Mouse (Mus musculus) heart, embryonic 11.5 days (tissue): Measurements from ENCODE around the gene Slc34a3. TPM values are rescaled to one million over a fixed set of nuclear protein-coding genes. Genes with fewer than 3 reads are reported as not detected.

Experiments
- ATAC-seq: fragments of 200-750 bp; cut with Nextera tagmentation; replicated peaks from 2 replicates; pipeline ENCODE4 v1.8.0; 2017; ENCODE audit warnings: moderate library complexity; ENCODE audit not compliant: insufficient number of reproducible peaks, low FRiP score, low TSS enrichment
- H3K27ac ChIP-seq: fragments of 300-500 bp; sonication (generic); 2 replicates; pipeline ENCODE4 v1.5.1; 2014; ENCODE audit warnings: mild to moderate bottlenecking, low read depth, low read length
- H3K27me3 ChIP-seq: fragments of 300-500 bp; sonication (generic); 2 replicates; pipeline ENCODE4 v1.6.1; 2014; ENCODE audit warnings: mild to moderate bottlenecking, low read length, mixed read lengths; ENCODE audit not compliant: control insufficient read depth, insufficient read depth
- H3K36me3 ChIP-seq: fragments of 300-500 bp; sonication (generic); 2 replicates; pipeline ENCODE4 v1.6.1; 2014; ENCODE audit warnings: mild to moderate bottlenecking, low read length, moderate library complexity, mixed read lengths; ENCODE audit not compliant: control insufficient read depth, insufficient read depth
- H3K4me1 ChIP-seq: fragments of 300-500 bp; sonication (generic); 2 replicates; pipeline ENCODE4 v1.6.1; 2014; ENCODE audit warnings: low read length; ENCODE audit not compliant: control insufficient read depth, insufficient read depth
- H3K4me2 ChIP-seq: fragments of 300-500 bp; sonication (generic); 2 replicates; pipeline ENCODE4 v1.6.1; 2014; ENCODE audit warnings: mild to moderate bottlenecking, moderate library complexity
- H3K4me3 ChIP-seq: fragments of 300-500 bp; sonication (generic); 2 replicates; pipeline ENCODE4 v1.5.1; 2014; ENCODE audit warnings: low read depth, low read length
- H3K9ac ChIP-seq: fragments of 300-500 bp; sonication (generic); 2 replicates; pipeline ENCODE4 v1.6.1; 2014; ENCODE audit warnings: mild to moderate bottlenecking, low read depth, low read length, moderate library complexity
- H3K9me3 ChIP-seq: fragments of 300-500 bp; sonication (generic); replicated peaks from 2 replicates; pipeline ENCODE4 v1.6.1; 2016; ENCODE audit warnings: low read length; ENCODE audit not compliant: control insufficient read depth
- WGBS: fragments of 180-500 bp; shearing (Covaris S2); extraction: QIAGEN DNeasy Blood & Tissue Kit; methylation state at CpG from one replicate; pipeline ENCODE4 v1.1.7; 2014; ENCODE audit not compliant: insufficient replicate concordance; 5-methylcytosine and 5-hydroxymethylcytosine counted together
- polyA plus RNA-seq: library from polyadenylated mRNA; unstranded; fragments of >200 nt; fragmentation: Nextera tagmentation; extraction: Ambion mirVana; gene quantifications from 2 replicates; pipeline ENCODE4 v1.2.1, GENCODE M21; 2014

The Slc34a3 gene
- polyA plus RNA-seq, 1 experiment from 2014 or later, result not detected

- Histone ChIP-seq H3K4me3 (no peak overlapping the region), H3K27ac (no peak overlapping the region), H3K9me3 (no peaks in the 10 kb centered on the region), H3K4me2 (peak overlapping the region; percentile 84), H3K4me1 (peaks cover 27% of the 10 kb centered on the region), H3K9ac (no peak overlapping the region), H3K36me3 (no peaks in the 10 kb centered on the region), H3K27me3 (peaks cover 65% of the 10 kb centered on the region)
- 53% methylated on average over 15 of the region's 15 CpGs for WGBS
- ATAC-seq, result no peak
Measured at GRCm38 (mm10) chr2:25179566-25180217, 54.5 kb downstream of the Slc34a3 start.

Other genes with a start within 250 kb of the Slc34a3 start
- 32.9 and 37.7 TPM in 2 replicates for gene Nsmf, start 180.0 kb downstream of the Slc34a3 start, polyA plus RNA-seq
- gene Entpd8, start 154.1 kb downstream of the Slc34a3 start, polyA plus RNA-seq, result not detected in 2 replicates
- 0.10 TPM in 1 of 2 replicates, not detected in the other for gene Noxa1, start 139.2 kb downstream of the Slc34a3 start, polyA plus RNA-seq
- 4.5 and 4.8 TPM in 2 replicates for gene Nrarp, start 53.6 kb downstream of the Slc34a3 start, polyA plus RNA-seq
- gene Tor4a, start 37.5 kb downstream of the Slc34a3 start, polyA plus RNA-seq, result 5.9 and 8.3 TPM in 2 replicates
- gene Nelfb, start 22.9 kb downstream of the Slc34a3 start, polyA plus RNA-seq, result 62.9 and 69.0 TPM in 2 replicates
- gene Stpg3, start 19.7 kb downstream of the Slc34a3 start, polyA plus RNA-seq, result not detected in 2 replicates
- gene Fam166a, start 15.6 kb downstream of the Slc34a3 start, polyA plus RNA-seq, result 0.44 TPM in 1 of 2 replicates, not detected in the other
- 449 and 481 TPM in 2 replicates for gene Tubb4b, start 9.7 kb downstream of the Slc34a3 start, polyA plus RNA-seq
- 0.42 TPM in 1 of 2 replicates, not detected in the other for gene Rnf224, start 2.4 kb upstream of the Slc34a3 start, polyA plus RNA-seq
- gene Rnf208, start 7.9 kb upstream of the Slc34a3 start, polyA plus RNA-seq, result 5.2 and 7.1 TPM in 2 replicates
- not detected in 2 replicates for gene Cysrt1, start 8.1 kb upstream of the Slc34a3 start, polyA plus RNA-seq
- 2.5 and 2.9 TPM in 2 replicates for gene AL732309.1, start 12.5 kb upstream of the Slc34a3 start, polyA plus RNA-seq
- gene Tmem203, start 21.1 kb upstream of the Slc34a3 start, polyA plus RNA-seq, result 12.9 and 16.0 TPM in 2 replicates
- gene Tprn, start 28.3 kb upstream of the Slc34a3 start, polyA plus RNA-seq, result 3.3 TPM in 2 replicates
- 156 and 175 TPM in 2 replicates for gene Ssna1, start 38.1 kb upstream of the Slc34a3 start, polyA plus RNA-seq
- gene Anapc2, start 38.1 kb upstream of the Slc34a3 start, polyA plus RNA-seq, result 73.0 and 76.1 TPM in 2 replicates
- gene Tmem210, start 53.8 kb upstream of the Slc34a3 start, polyA plus RNA-seq, result not detected in 2 replicates
- not detected in 2 replicates for gene Lrrc26, start 55.6 kb upstream of the Slc34a3 start, polyA plus RNA-seq
- gene Grin1, start 84.8 kb upstream of the Slc34a3 start, polyA plus RNA-seq, result 0.96 and 1.1 TPM in 2 replicates
- gene Man1b1, start 98.0 kb upstream of the Slc34a3 start, polyA plus RNA-seq, result 47.9 and 68.4 TPM in 2 replicates
- gene Dpp7, start 122.0 kb upstream of the Slc34a3 start, polyA plus RNA-seq, result 13.1 and 14.0 TPM in 2 replicates
- gene Uap1l1, start 131.3 kb upstream of the Slc34a3 start, polyA plus RNA-seq, result 10.8 and 11.2 TPM in 2 replicates
- 16.0 and 18.2 TPM in 2 replicates for gene Sapcd2, start 138.0 kb upstream of the Slc34a3 start, polyA plus RNA-seq
- 0.18 and 0.20 TPM in 2 replicates for gene Entpd2, start 161.5 kb upstream of the Slc34a3 start, polyA plus RNA-seq
- 16.8 and 18.9 TPM in 2 replicates for gene Npdc1, start 165.0 kb upstream of the Slc34a3 start, polyA plus RNA-seq
- gene Fut7, start 188.9 kb upstream of the Slc34a3 start, polyA plus RNA-seq, result not detected in 2 replicates
- 2.0 and 3.4 TPM in 2 replicates for gene Abca2, start 194.3 kb upstream of the Slc34a3 start, polyA plus RNA-seq
- 0.47 and 0.83 TPM in 2 replicates for gene Clic3, start 222.5 kb upstream of the Slc34a3 start, polyA plus RNA-seq
- 16.5 and 20.0 TPM in 2 replicates for gene Paxx, start 226.7 kb upstream of the Slc34a3 start, polyA plus RNA-seq
- 0.66 and 1.1 TPM in 2 replicates for gene Ptgds, start 235.7 kb upstream of the Slc34a3 start, polyA plus RNA-seq